ENCODE assay signal across 22 mouse cellular contexts in genomic region chr17:5903630-5904301, GRCm38 (mm10). TPM values are rescaled to one million over a fixed set of nuclear protein-coding genes. Genes with fewer than 3 reads are reported as not detected.
DNase-seq lines count a peak whose midpoint lies in the region; ATAC-seq and TF ChIP-seq lines count a peak whose summit lies in the region.
"Had no signal": no experiment of that assay in that cellular context is flagged by ENCODE, and none has a peak within 500 bp of the region (broad histone marks: within the 10 kb centered on the region; RNA-seq: fewer than 3 reads in every experiment).

No protein-coding gene starts in this region.

- H3K4me1 ChIP-seq in liver, embryonic 16.5 days (ENCODE audit: control insufficient read depth, low read depth, low read length): no peaks in the 10 kb centered on the region
- 0 out of 2 replicates have a peak, but pooled peaks cover 2% of the 10 kb centered on the region for H3K4me1 ChIP-seq in liver, embryonic 11.5 days (replicated peaks; ENCODE audit: control insufficient read depth, insufficient read depth, low read length)
- H3K4me1 ChIP-seq in ES-Bruce4 (ENCODE audit: control insufficient read depth, insufficient read depth, low read length): peaks cover 3% of the 10 kb centered on the region
- H3K4me1 ChIP-seq in intestine, embryonic 15.5 days (replicated peaks): 0 out of 2 replicates have a peak, but pooled peaks cover 3% of the 10 kb centered on the region
- H3K4me1 ChIP-seq: embryonic facial prominence, embryonic 12.5 days; hindbrain, embryonic 13.5 days; limb, embryonic 13.5 days had no signal

- H3K9me3 ChIP-seq in liver, embryonic 16.5 days (replicated peaks; ENCODE audit: control insufficient read depth, low read length): no peaks in the 10 kb centered on the region
- H3K9me3 ChIP-seq in liver, embryonic 11.5 days (ENCODE audit: control insufficient read depth, low read length): no peaks in the 10 kb centered on the region
- H3K9me3 ChIP-seq in ES-Bruce4 (replicated peaks; ENCODE audit: control insufficient read depth, insufficient read depth, low read length, poor library complexity, severe bottlenecking): no peaks in the 10 kb centered on the region
- H3K9me3 ChIP-seq in intestine, embryonic 15.5 days: no peaks in the 10 kb centered on the region
- H3K9me3 ChIP-seq: embryonic facial prominence, embryonic 12.5 days; hindbrain, embryonic 13.5 days; limb, embryonic 13.5 days; liver, embryonic 15.5 days had no signal

- H3K27me3 ChIP-seq in liver, embryonic 16.5 days (ENCODE audit: control insufficient read depth, insufficient read depth, low read depth, low read length): no peaks in the 10 kb centered on the region
- H3K27me3 ChIP-seq in liver, embryonic 11.5 days (replicated peaks; ENCODE audit: control insufficient read depth, insufficient read depth, low read length): no peaks in the 10 kb centered on the region
- no peaks in the 10 kb centered on the region for H3K27me3 ChIP-seq in ES-Bruce4 (ENCODE audit: control insufficient read depth, insufficient read depth, low read length, poor library complexity, severe bottlenecking)
- no peaks in the 10 kb centered on the region for H3K27me3 ChIP-seq in intestine, embryonic 15.5 days (replicated peaks)
- H3K27me3 ChIP-seq: embryonic facial prominence, embryonic 12.5 days; hindbrain, embryonic 13.5 days; limb, embryonic 13.5 days; liver, embryonic 15.5 days had no signal

- TF ChIP-seq CTCF in ES-Bruce4 (IDR thresholded peaks at IDR 0.05; ENCODE audit: low read depth, low read length): no peak

- peaks cover 4% of the 10 kb centered on the region; the same call in 1 of the 2 replicates for H3K36me3 ChIP-seq in liver, embryonic 16.5 days (ENCODE audit: control insufficient read depth, insufficient read depth)
- peaks cover 9% of the 10 kb centered on the region; the same call in 1 of the 2 replicates for H3K36me3 ChIP-seq in liver, embryonic 11.5 days (ENCODE audit: control insufficient read depth, insufficient read depth, low read length)
- no peaks in the 10 kb centered on the region for H3K36me3 ChIP-seq in ES-Bruce4 (ENCODE audit: control insufficient read depth, insufficient read depth, low read length, poor library complexity, severe bottlenecking)
- peaks cover 37% of the 10 kb centered on the region for H3K36me3 ChIP-seq in intestine, embryonic 15.5 days

- no peak overlapping the region for H3K27ac ChIP-seq in liver, embryonic 16.5 days (ENCODE audit: low read length)
- no peak overlapping the region for H3K27ac ChIP-seq in liver, embryonic 11.5 days (ENCODE audit: low read depth, low read length)
- peak overlapping the region; percentile 39; the same call in 1 of the 2 replicates for H3K27ac ChIP-seq in ES-Bruce4 (ENCODE audit: insufficient read depth, low read length)
- H3K27ac ChIP-seq in intestine, embryonic 15.5 days: no peak overlapping the region
- H3K27ac ChIP-seq: embryonic facial prominence, embryonic 12.5 days; gastrocnemius, adult 2 months; heart, adult 2 months; hindbrain, embryonic 13.5 days; limb, embryonic 13.5 days; liver, embryonic 15.5 days had no signal

- no peak for TF ChIP-seq EP300 in ES-Bruce4 (IDR thresholded peaks at IDR 0.05; ENCODE audit: insufficient read depth, low read depth, low read length)

- 0 out of 2 replicates have a peak, but pooled peaks have one; percentile 9 for ATAC-seq in liver, embryonic 16.5 days (ENCODE audit: low read depth)
- no peak for ATAC-seq in liver, embryonic 11.5 days (replicated peaks; ENCODE audit: low FRiP score)
- ATAC-seq in intestine, embryonic 15.5 days: peak; percentile 68
- ATAC-seq: forebrain, postnatal 0 days; midbrain, embryonic 16.5 days had no signal

- no peak for TF ChIP-seq POLR2A in ES-Bruce4 (IDR thresholded peaks at IDR 0.05; ENCODE audit: insufficient read depth, low read length)

- DNase-seq in heart, adult 11 months: peak; percentile 80
- DNase-seq in heart, adult 8-10 months (ENCODE audit: low spot score): no peak
- no peak for DNase-seq in liver, embryonic 11.5 days (ENCODE audit: low spot score)
- DNase-seq in right cerebral cortex, postnatal 14 days: no peak
- no peak for DNase-seq in gastrocnemius, postnatal 4 days (ENCODE audit: low spot score in 2 of 2)
- DNase-seq: adrenal gland, postnatal 10 days; cerebellum, adult 11-12 months; cerebellum, postnatal 25 days; forebrain, postnatal 0 days; gastrocnemius, adult 2 months; heart, adult 2 months; heart, postnatal 10 days; kidney, adult 8-10 months; thymus, postnatal 14 days had no signal

- no peak overlapping the region for H3K4me3 ChIP-seq in liver, embryonic 16.5 days (ENCODE audit: low read depth, low read length)
- H3K4me3 ChIP-seq in liver, embryonic 11.5 days (ENCODE audit: low read depth, low read length): no peak overlapping the region
- H3K4me3 ChIP-seq in ES-Bruce4 (ENCODE audit: low read depth, low read length): no peak overlapping the region; the same call in 1 of the 2 replicates
- H3K4me3 ChIP-seq in intestine, embryonic 15.5 days (replicated peaks): no peak overlapping the region
- H3K4me3 ChIP-seq: embryonic facial prominence, embryonic 12.5 days; gastrocnemius, adult 2 months; heart, adult 2 months; hindbrain, embryonic 13.5 days; limb, embryonic 13.5 days; liver, embryonic 15.5 days had no signal

- 62% methylated on average over 6 of the region's 6 CpGs for WGBS in liver, embryonic 16.5 days (ENCODE audit: insufficient replicate concordance)
- 62% methylated on average over 6 of the region's 6 CpGs for WGBS in liver, embryonic 11.5 days
- 39% methylated on average over 6 of the region's 6 CpGs for WGBS in intestine, embryonic 15.5 days

- H3K9ac ChIP-seq in liver, embryonic 16.5 days (ENCODE audit: low read depth, low read length): no peak overlapping the region
- no peak overlapping the region for H3K9ac ChIP-seq in liver, embryonic 11.5 days (ENCODE audit: low read depth, low read length)
- no peak overlapping the region for H3K9ac ChIP-seq in ES-Bruce4 (ENCODE audit: low read depth, poor library complexity, severe bottlenecking)
- no peak overlapping the region for H3K9ac ChIP-seq in intestine, embryonic 15.5 days
- H3K9ac ChIP-seq: embryonic facial prominence, embryonic 12.5 days; forebrain, postnatal 0 days; hindbrain, embryonic 13.5 days; limb, embryonic 13.5 days; liver, embryonic 15.5 days had no signal

- no peak overlapping the region for H3K4me2 ChIP-seq in liver, embryonic 16.5 days (ENCODE audit: low read depth, low read length)
- no peak overlapping the region for H3K4me2 ChIP-seq in liver, embryonic 11.5 days
- no peak overlapping the region for H3K4me2 ChIP-seq in intestine, embryonic 15.5 days (replicated peaks)
- H3K4me2 ChIP-seq: embryonic facial prominence, embryonic 12.5 days; hindbrain, embryonic 13.5 days; limb, embryonic 13.5 days; liver, embryonic 15.5 days had no signal

RNA-seq across cellular contexts. Expression of gene Synj2, which starts 37.3 kb away (rescaled TPM):
- total RNA-seq in heart, adult 8-10 months (2022): 10 to 100 TPM; 59.2 to 67.8 (median 64.1) TPM
- polyA plus RNA-seq in liver, embryonic 16.5 days (2015; fragmentation: Nextera tagmentation; extraction: Ambion mirVana): 2.5 and 3.0 TPM in 2 replicates
- polyA plus RNA-seq in liver, embryonic 11.5 days (2014; fragmentation: Nextera tagmentation; extraction: Ambion mirVana): 2.2 TPM in 2 replicates
- 7.6 and 11.3 TPM in 2 replicates for polyA plus RNA-seq in ES-Bruce4 (2011; ENCODE audit: insufficient read depth, insufficient read length, low read depth, missing spikeins)
- 4.8 and 4.9 TPM in 2 replicates for polyA plus RNA-seq in intestine, embryonic 15.5 days (2015; fragmentation: Nextera tagmentation; extraction: Ambion mirVana)
- 10 to 100 TPM; 31.6 to 39.0 TPM for total RNA-seq in gastrocnemius, postnatal 4 days (2021)
